Mouse (Mus musculus) myocyte (in vitro differentiated cells): Measurements from ENCODE around the gene Chd2.

Source experiments
- MAX ChIP-seq: IDR thresholded peaks from one replicate; pipeline ENCODE4 v1.6.1; 2011; ENCODE audit warnings: low read depth, mild to moderate bottlenecking, control low read depth
- MYOG ChIP-seq, 3 experiments: IDR thresholded peaks; one replicate each; pipeline ENCODE4 v1.6.1; 2011; ENCODE audit warnings: control low read depth in 2 of 3, low read depth in 2 of 3, mild to moderate bottlenecking in 2 of 3; ENCODE audit not compliant: insufficient read length in 2 of 3, control insufficient read depth in 1 of 3, insufficient read depth in 1 of 3
- POLR2A ChIP-seq: IDR thresholded peaks from one replicate; pipeline ENCODE4 v1.6.1; 2011; ENCODE audit warnings: low read depth, mild to moderate bottlenecking, control low read depth, moderate library complexity; ENCODE audit not compliant: insufficient read length
- POLR2AphosphoS2 ChIP-seq: IDR thresholded peaks from one replicate; pipeline ENCODE4 v1.6.1; 2011; ENCODE audit warnings: low read depth, control low read depth; ENCODE audit not compliant: insufficient read length
- TCF12 ChIP-seq: IDR thresholded peaks from one replicate; pipeline ENCODE4 v1.6.1; 2011; ENCODE audit warnings: mild to moderate bottlenecking, control low read depth; ENCODE audit not compliant: poor library complexity, insufficient read depth, severe bottlenecking
- TCF3 ChIP-seq: IDR thresholded peaks from one replicate; pipeline ENCODE4 v1.6.1; 2011; ENCODE audit warnings: low read depth, control low read depth; ENCODE audit not compliant: insufficient read length
- USF1 ChIP-seq: IDR thresholded peaks from one replicate; pipeline ENCODE4 v1.6.1; 2011; ENCODE audit warnings: low read depth, mild to moderate bottlenecking, control low read depth, moderate library complexity

GRCm38 (mm10) chr7:73398319-73398718, 143.3 kb downstream of the Chd2 start:
- no peak for TF ChIP-seq USF1
- TF ChIP-seq POLR2A = no peak
- no peak for TF ChIP-seq MYOG (IDR thresholded peaks at IDR 0.05; ENCODE audit: control insufficient read depth in 1 of 3, insufficient read depth in 1 of 3, insufficient read length in 2 of 3, low read depth in 2 of 3)
- no peak for TF ChIP-seq MAX
- TF ChIP-seq TCF12 = no peak
- TF ChIP-seq POLR2AphosphoS2 = no peak
- no peak for TF ChIP-seq TCF3
